Mouse (Mus musculus): Measurements from ENCODE around the gene Psmd12. TPM values are rescaled to one million over a fixed set of nuclear protein-coding genes. Genes with fewer than 3 reads are reported as not detected.

Psmd12 gene
- polyA plus RNA-seq, 1 experiment from 2014 or later: 92.6 TPM

DNA sequence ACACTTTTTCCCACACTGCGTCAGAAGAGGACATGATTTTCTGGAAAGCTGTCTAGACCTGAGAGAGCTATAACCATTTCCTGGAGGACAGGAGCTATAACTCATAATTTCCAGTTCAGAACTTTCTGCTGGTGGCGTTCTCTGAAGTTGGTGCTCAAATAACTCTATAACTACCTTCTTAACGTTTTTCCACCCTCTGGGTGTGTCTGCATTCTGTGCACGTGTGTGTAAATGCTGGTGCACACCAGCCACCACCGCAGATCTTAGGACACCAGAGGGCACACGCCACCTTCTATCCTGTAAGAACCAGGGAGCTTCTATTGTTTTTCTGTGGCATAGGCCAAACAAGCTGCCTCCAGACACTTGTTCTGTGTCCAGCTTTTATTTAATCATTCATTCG, 20.3 kb upstream of the Psmd12 start:
- Histone ChIP-seq H3K9me3 (ENCODE audit: low read length) (no peaks in the 10 kb centered on the region), H3K27me3 (replicated peaks; ENCODE audit: insufficient read depth, low read length) (no peaks in the 10 kb centered on the region), H3K36me3 (ENCODE audit: insufficient read depth, low read length) (no peaks in the 10 kb centered on the region), H3K4me2 (replicated peaks; ENCODE audit: low read depth, low read length) (no peak overlapping the region), H3K27ac (ENCODE audit: low read length) (no peak overlapping the region), H3K4me1 (ENCODE audit: insufficient read depth, low read depth, low read length) (peaks cover 7% of the 10 kb centered on the region; the same call in 1 of the 2 replicates), H3K9ac (replicated peaks; ENCODE audit: low read depth) (no peak overlapping the region), H3K4me3 (ENCODE audit: low read depth, low read length) (no peak overlapping the region)
- ATAC-seq (no peak), DNase-seq (ENCODE audit: low spot score) (no peak)
- 72% methylated on average over 7 of the region's 7 CpGs for WGBS
- no peak for TF ChIP-seq EP300 (IDR thresholded peaks at IDR 0.05)
- TF ChIP-seq CTCF (IDR thresholded peaks at IDR 0.05): no peak

DNA sequence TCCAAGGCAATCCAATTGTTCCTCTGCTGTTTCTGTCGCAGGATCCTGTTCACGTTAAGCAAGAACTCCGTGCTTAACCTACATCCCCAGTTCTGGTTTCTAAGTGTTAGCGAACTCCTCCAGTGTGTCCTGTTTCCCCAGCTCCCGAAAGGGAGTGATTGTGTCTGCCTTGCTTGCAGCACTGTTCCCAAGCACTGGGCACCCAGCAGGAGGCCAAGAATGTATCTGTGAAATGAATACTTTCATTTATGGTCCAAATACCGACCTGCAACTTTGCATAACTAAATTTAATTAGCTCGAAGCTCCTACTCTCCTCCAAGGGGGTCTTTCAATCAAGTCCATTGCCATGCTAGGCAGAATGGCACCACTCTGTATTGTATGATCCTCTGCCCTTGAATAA, 19.5 kb upstream of the Psmd12 start:
- Histone ChIP-seq H3K4me1 (ENCODE audit: insufficient read depth, low read depth, low read length) (peaks cover 4% of the 10 kb centered on the region; the same call in 1 of the 2 replicates), H3K36me3 (ENCODE audit: insufficient read depth, low read length) (no peaks in the 10 kb centered on the region), H3K9ac (replicated peaks; ENCODE audit: low read depth) (no peak overlapping the region), H3K4me3 (ENCODE audit: low read depth, low read length) (no peak overlapping the region), H3K27me3 (replicated peaks; ENCODE audit: insufficient read depth, low read length) (no peaks in the 10 kb centered on the region), H3K27ac (ENCODE audit: low read length) (no peak overlapping the region), H3K9me3 (ENCODE audit: low read length) (no peaks in the 10 kb centered on the region), H3K4me2 (replicated peaks; ENCODE audit: low read depth, low read length) (no peak overlapping the region)
- 82% methylated on average over 7 of the region's 7 CpGs for WGBS
- no peak for ATAC-seq
- no peak for DNase-seq (ENCODE audit: low spot score)
- no peak for TF ChIP-seq CTCF (IDR thresholded peaks at IDR 0.05)
- no peak for TF ChIP-seq EP300 (IDR thresholded peaks at IDR 0.05)

DNA sequence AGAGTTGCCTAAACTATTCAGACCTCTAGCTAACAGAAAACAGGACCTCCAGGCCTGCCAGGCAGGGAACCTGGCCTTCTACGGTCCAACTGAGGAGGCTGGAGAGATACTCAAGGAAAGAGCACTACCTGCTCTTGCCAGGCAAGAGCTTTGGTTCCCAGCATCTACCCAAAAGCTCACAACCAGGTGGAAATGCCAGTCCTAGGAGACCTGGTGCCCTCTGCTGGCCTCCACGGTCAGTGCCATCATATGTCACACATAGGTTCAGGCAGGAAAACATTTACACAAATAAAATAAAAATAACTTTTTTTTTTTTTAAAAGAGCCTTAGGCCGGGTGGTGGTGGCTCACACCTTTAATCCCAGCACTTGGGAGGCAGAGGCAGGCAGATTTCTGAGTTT, 16.8 kb upstream of the Psmd12 start:
- H3K4me3 ChIP-seq (ENCODE audit: low read depth, low read length): no peak overlapping the region
- no peak overlapping the region for H3K9ac ChIP-seq (replicated peaks; ENCODE audit: low read depth)
- TF ChIP-seq EP300 (IDR thresholded peaks at IDR 0.05) (no peak), CTCF (IDR thresholded peaks at IDR 0.05) (peak; percentile 46)
- H3K4me1 ChIP-seq (ENCODE audit: insufficient read depth, low read depth, low read length): 0 out of 2 replicates have a peak, but pooled peaks cover 3% of the 10 kb centered on the region
- H3K4me2 ChIP-seq (replicated peaks; ENCODE audit: low read depth, low read length): no peak overlapping the region
- no peaks in the 10 kb centered on the region for H3K9me3 ChIP-seq (ENCODE audit: low read length)
- ATAC-seq (no peak), DNase-seq (ENCODE audit: low spot score) (no peak)
- H3K27ac ChIP-seq (ENCODE audit: low read length): no peak overlapping the region
- WGBS: 91% methylated on average over 3 of the region's 3 CpGs
- H3K36me3 ChIP-seq (ENCODE audit: insufficient read depth, low read length): no peaks in the 10 kb centered on the region
- H3K27me3 ChIP-seq (replicated peaks; ENCODE audit: insufficient read depth, low read length): no peaks in the 10 kb centered on the region

DNA sequence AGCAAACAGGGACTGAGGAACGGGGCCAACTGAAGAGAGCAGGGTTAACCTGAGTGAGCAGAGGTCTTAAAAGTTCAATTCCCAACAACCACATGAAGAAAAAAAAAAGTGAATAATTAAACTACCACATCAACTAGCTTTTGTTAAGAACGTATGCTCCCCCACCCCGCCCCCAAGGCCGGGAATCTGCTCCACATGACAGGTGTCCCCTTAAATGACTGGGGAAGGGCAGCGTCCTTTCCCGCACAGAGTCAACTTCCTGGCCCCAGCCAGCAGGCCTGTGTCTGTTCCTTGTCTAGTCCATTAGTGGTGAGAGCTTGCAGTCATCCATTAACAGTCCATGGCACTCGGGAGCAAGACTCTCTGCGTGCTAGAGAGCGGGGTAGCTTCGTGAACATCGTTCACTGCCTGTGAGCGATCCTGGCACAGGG, 16.0 kb upstream of the Psmd12 start:
- no peak overlapping the region for H3K9ac ChIP-seq (replicated peaks; ENCODE audit: low read depth)
- no peaks in the 10 kb centered on the region for H3K36me3 ChIP-seq (ENCODE audit: insufficient read depth, low read length)
- H3K27ac ChIP-seq (ENCODE audit: low read length): peak overlapping the region; percentile 34; the same call in 1 of the 2 replicates
- TF ChIP-seq CTCF (IDR thresholded peaks at IDR 0.05): no peak
- no peak for TF ChIP-seq EP300 (IDR thresholded peaks at IDR 0.05)
- H3K4me3 ChIP-seq (ENCODE audit: low read depth, low read length): no peak overlapping the region
- no peaks in the 10 kb centered on the region for H3K27me3 ChIP-seq (replicated peaks; ENCODE audit: insufficient read depth, low read length)
- no peak for ATAC-seq
- peaks cover 4% of the 10 kb centered on the region; the same call in 1 of the 2 replicates for H3K4me1 ChIP-seq (ENCODE audit: insufficient read depth, low read depth, low read length)
- H3K4me2 ChIP-seq (replicated peaks; ENCODE audit: low read depth, low read length): no peak overlapping the region
- H3K9me3 ChIP-seq (ENCODE audit: low read length): no peaks in the 10 kb centered on the region
- 79% methylated on average over 12 of the region's 12 CpGs for WGBS
- no peak for DNase-seq (ENCODE audit: low spot score)

DNA sequence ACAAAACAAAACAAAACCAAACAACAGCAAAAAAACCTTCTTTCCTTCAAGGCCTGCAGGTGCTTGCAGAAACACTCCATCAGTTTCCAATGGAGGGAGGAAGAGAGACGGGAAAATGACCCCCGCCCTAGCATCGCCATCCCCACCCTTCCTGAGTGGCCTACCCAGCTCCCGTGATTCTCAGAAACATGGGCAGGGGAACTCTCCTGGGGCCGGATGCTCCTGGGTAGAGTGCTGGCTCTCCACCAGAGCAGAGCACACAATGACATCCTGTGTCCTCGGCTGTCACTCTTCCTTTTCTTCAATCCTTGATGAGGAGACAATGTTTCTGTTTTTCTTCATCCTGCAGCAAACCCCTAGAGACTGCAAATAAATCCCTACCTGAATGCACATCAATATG, 15.1 kb upstream of the Psmd12 start:
- 54% methylated on average over 6 of the region's 6 CpGs for WGBS
- Histone ChIP-seq H3K4me1 (ENCODE audit: insufficient read depth, low read depth, low read length) (peaks cover 8% of the 10 kb centered on the region; the same call in 1 of the 2 replicates), H3K27me3 (replicated peaks; ENCODE audit: insufficient read depth, low read length) (no peaks in the 10 kb centered on the region), H3K27ac (ENCODE audit: low read length) (no peak overlapping the region), H3K9ac (replicated peaks; ENCODE audit: low read depth) (no peak overlapping the region), H3K4me2 (replicated peaks; ENCODE audit: low read depth, low read length) (no peak overlapping the region), H3K9me3 (ENCODE audit: low read length) (no peaks in the 10 kb centered on the region), H3K4me3 (ENCODE audit: low read depth, low read length) (no peak overlapping the region), H3K36me3 (ENCODE audit: insufficient read depth, low read length) (no peaks in the 10 kb centered on the region)
- ATAC-seq: peak; percentile 72
- TF ChIP-seq CTCF (IDR thresholded peaks at IDR 0.05) (no peak), EP300 (IDR thresholded peaks at IDR 0.05) (peak; percentile 81)
- peak; percentile 54 for DNase-seq (ENCODE audit: low spot score)

DNA sequence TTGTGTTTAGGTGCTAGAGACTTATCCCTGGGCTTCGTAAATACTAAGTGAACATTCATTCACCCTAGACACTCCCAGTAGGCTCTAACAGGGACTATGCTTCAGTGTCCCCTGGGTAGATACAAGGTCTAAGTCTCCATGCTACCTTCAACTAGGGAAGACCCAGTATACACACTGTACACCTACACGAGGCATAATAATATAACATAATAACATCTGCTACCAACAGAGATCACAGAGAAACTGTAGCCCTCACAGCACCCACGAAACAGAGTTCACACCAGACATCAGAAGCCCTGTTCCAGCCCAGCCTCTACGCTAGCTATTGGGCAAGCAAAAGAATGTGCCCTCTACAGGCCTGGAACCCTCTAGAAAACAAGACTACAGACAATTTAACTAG, 14.2 kb upstream of the Psmd12 start:
- Histone ChIP-seq H3K27ac (ENCODE audit: low read length) (no peak overlapping the region), H3K36me3 (ENCODE audit: insufficient read depth, low read length) (no peaks in the 10 kb centered on the region), H3K4me2 (replicated peaks; ENCODE audit: low read depth, low read length) (no peak overlapping the region), H3K27me3 (replicated peaks; ENCODE audit: insufficient read depth, low read length) (no peaks in the 10 kb centered on the region), H3K9me3 (ENCODE audit: low read length) (no peaks in the 10 kb centered on the region), H3K4me1 (ENCODE audit: insufficient read depth, low read depth, low read length) (peaks cover 8% of the 10 kb centered on the region; the same call in 1 of the 2 replicates), H3K4me3 (ENCODE audit: low read depth, low read length) (no peak overlapping the region), H3K9ac (replicated peaks; ENCODE audit: low read depth) (no peak overlapping the region)
- 89% methylated on average over 4 of the region's 4 CpGs for WGBS
- DNase-seq (ENCODE audit: low spot score) (no peak), ATAC-seq (no peak)
- TF ChIP-seq EP300 (IDR thresholded peaks at IDR 0.05): no peak
- no peak for TF ChIP-seq CTCF (IDR thresholded peaks at IDR 0.05)

DNA sequence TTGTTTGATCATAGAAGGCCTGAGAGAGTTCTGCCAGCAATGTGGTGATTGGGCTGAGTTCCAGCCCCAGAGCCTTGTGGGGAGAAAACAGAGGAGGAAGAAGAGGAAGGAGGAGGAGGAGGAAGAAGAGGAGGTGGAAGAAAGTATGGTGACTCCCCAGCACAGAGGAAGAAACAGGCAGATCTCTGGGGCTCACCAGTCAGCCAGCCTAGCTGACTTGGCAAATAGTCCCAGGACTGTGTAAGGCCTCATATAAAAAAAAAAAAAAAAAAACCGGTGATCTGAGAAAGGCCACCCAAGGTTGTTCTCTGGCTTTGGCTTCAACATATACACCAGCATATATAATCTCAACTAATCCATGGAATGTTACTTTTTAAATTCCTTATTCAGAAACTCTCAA, 13.3 kb upstream of the Psmd12 start:
- Histone ChIP-seq H3K36me3 (ENCODE audit: insufficient read depth, low read length) (no peaks in the 10 kb centered on the region), H3K9ac (replicated peaks; ENCODE audit: low read depth) (no peak overlapping the region), H3K4me1 (ENCODE audit: insufficient read depth, low read depth, low read length) (peaks cover 8% of the 10 kb centered on the region; the same call in 1 of the 2 replicates), H3K27ac (ENCODE audit: low read length) (no peak overlapping the region), H3K9me3 (ENCODE audit: low read length) (no peaks in the 10 kb centered on the region), H3K27me3 (replicated peaks; ENCODE audit: insufficient read depth, low read length) (no peaks in the 10 kb centered on the region), H3K4me2 (replicated peaks; ENCODE audit: low read depth, low read length) (no peak overlapping the region), H3K4me3 (ENCODE audit: low read depth, low read length) (no peak overlapping the region)
- DNase-seq (ENCODE audit: low spot score): no peak
- no peak for ATAC-seq
- 25% methylated on average over 1 of the region's 1 CpGs for WGBS
- no peak for TF ChIP-seq EP300 (IDR thresholded peaks at IDR 0.05)
- no peak for TF ChIP-seq CTCF (IDR thresholded peaks at IDR 0.05)
